Mouse (Mus musculus): Measurements from ENCODE around the gene Fam83f.
"Not testable (repeated sequence)": the region's sequence is repeated elsewhere in the genome, so short reads cannot be mapped to it uniquely, and the experiment has no call there.

Fam83f gene

DNA sequence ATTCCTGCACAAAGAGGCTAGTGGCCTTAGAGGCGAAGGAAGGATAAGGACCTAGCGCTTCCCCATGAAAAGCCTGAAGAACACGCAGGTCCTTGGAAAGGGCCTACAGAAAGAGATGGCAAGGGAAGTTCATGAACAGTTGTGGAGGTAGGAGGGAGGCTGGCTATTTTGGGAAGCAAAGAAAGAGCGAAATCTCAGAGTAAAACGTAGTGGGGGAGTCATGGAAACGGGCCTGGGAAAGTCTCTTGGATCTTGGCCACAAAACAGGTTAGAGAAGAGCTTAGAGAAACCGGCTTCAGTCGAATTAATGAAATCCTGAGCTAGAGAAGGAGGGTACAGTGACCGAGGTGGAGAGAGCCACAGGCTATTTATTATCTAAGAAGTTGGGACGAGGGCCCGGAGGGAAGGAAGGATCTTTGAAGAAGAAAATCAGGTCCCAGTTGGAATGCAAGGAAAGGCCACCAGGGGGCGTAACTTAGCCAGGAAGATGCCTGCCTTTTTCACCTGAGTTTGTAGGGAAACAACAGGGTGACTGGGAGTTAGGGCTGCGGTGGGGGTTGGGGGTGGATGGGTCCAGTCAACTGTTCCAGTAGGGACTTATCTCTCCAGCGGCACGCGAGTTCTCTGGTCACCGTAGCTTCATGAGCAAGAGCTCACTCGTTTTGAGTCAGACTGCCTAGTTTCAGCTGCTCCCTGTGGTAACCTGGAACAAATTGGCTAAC, 34.3 kb downstream of the Fam83f start:
- peak; percentile 81 to 86 for DNase-seq (ENCODE audit: low spot score in 2 of 2)

DNA sequence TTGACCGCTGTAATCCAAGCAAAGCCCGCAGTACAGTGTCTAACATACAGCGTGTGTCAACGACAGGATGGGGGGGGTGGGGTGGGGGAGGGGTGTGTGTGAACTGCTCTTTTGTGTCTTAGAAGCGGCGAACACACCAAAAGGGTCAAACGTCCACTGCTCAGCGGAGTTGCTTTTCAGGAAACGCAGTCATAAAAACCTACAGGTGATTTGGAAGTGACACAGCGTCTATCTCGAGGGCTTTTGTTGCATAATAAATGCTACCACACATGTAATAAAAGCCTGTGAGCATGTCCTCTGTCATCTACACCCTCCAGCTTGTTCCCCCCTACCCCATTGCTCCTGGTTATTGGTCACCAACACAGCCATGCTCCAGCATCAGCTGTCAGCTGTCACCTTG, 34.9 kb downstream of the Fam83f start:
- no peak for DNase-seq (ENCODE audit: low spot score in 2 of 2)

DNA sequence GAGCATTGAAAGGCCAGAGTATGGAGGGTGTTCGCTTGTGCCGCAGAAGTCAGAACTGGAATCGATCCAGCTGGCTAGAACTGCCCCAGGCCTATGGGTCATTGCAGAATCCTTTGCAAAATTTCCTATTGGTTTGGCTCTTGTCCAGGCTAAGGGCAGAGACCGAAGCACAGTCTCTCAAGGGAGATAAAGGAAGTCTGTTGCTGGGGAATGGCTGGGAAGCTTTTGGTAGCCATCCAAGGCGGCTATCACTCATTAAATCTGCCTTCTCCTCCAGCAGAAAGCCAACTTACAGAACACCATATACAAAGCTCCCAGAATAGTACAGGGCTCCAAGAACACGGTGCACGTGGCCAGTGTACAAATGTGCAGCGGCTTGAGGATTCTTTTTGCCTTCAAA, 35.4 kb downstream of the Fam83f start:
- peak in 1 of 2 experiments; percentile 33 for DNase-seq (ENCODE audit: low spot score in 2 of 2)

DNA sequence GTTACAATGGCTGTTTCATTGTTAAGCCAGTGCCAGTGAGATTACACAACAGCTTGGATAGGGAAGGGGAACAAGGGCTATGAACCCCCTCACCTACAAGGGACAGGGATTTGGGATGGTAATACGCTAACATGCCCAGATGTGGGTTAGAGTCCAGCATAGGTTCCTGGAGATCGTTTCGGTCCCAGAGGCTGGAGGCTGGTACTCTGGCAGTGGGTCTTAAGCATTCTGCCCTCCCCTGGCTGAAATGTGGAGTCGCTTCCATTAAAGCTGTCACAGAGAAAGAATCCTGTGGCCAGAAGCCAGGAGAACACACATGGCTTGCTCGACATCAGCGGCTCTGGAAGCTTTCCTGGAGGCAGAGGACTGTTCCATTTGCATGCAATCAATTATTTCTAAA, 37.9 kb downstream of the Fam83f start:
- no peak for DNase-seq (ENCODE audit: low spot score in 2 of 2)

DNA sequence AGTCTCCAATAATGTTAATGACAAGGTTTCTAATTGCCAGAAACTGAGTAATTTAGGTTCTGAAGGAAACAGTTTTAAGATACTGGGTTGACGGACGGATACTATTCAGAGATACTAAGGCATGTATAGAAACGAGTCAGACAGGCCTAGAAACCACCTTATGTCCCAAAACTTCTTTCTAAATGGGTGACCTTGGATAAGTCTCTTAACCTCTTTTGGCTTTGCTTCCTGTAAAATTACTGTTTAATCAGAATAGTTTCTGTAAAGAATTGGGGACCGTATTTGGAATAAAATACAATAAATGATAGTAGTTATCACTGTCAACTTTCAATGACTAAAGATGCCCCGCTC, 38.6 kb downstream of the Fam83f start:
- DNase-seq (ENCODE audit: low spot score in 2 of 2): no peak

DNA sequence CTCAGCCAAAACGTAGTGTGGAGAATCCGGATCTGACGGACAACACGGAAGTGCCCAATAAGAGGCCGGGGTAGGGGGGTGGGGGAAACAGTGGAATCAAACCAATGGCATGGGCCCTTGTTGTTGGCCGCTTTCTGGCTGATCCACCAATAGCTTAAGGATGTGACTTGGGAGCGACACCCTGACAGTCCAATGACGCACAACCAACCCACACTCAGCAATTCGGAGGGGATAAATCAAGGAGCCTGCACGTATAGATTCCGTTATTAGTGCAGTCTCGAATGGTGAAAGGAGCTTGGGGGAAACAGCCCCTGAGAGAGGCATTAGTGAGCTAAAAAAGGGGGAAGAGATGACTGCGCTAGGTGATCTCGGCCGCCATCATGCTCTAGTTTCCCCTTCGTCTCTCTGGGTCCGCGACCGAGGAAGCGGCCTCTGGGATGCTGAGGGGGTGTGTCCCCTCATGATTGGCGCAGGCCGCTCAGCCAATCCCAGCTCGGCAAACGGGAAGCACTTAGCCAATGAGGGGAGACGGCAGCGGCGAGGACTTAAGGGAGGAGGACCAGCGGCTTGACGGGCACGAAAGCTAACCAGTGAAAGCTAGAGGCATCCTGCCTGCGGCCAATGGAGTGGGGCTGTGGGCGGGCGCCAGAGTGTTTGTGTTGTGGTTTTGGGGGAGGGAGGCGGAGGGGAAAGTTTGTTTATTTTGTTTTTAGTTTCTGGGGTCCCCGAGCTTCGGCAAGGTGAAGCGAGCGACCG, 39.1 kb downstream of the Fam83f start, which contains the start of gene Tnrc6b:
Tnrc6b (plus strand) TSS at position 706 of the 756 bp plus-strand sequence.
- peak; percentile 97 to 98 for DNase-seq (ENCODE audit: low spot score in 2 of 2)

DNA sequence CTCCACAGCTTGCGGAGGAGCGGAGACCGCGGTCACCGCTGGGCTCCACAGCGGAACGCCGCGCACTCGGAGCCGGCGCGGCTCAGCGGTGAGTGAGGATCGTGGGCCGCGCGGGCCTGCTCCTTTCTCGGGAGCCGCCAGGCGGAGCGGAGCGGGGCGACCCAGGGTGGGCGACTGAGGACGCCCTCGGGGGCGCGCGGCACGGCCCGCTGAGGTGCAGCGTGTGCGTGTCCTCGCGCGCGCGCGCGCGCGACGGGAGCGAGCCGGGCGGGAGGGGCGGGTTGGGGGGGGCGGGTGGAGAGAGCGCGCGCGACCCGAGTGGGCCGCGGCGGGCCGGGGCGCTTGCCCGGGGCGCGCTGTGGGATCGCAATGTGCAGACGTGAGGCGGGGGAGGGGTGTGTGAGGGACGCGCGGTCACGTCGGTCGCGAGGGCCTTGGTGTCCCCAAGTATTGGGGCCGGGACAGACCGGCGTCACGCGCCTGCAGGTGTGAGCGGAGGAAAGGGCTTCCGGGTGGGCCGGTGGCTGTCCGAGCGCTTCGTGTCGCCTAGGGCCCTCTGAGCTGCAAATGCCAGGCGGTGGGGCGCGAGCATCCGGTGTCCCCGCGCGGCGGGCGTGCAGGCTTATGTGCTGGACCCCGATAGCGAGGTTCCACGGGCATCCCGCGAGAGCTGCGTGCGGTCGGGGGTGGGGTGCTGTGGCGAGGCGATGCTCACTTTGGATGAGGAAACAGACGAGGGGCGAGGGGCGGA, 39.9 kb downstream of the Fam83f start:
- peak; percentile 58 to 74 for DNase-seq (ENCODE audit: low spot score in 2 of 2)

DNA sequence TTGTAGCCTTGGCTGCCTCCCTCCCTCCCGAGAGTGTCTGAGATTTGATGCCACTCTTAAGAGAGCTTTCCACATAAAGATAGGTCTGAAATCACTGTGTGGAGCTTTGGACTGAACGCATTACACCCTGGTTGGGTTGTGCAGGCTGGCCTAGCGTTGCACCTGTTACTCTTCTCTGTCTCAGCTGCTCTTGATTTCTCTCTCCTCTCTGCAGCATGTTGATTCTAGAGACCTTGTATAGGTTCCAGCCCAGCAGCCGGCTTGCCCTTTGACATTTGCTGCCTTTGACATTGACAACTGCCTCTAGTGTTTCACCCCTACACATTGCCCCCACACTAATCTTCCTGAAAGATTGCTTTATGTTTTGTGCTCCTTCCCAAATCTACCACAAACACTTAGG, 42.7 kb downstream of the Fam83f start:
- no peak for DNase-seq (ENCODE audit: low spot score in 2 of 2)

DNA sequence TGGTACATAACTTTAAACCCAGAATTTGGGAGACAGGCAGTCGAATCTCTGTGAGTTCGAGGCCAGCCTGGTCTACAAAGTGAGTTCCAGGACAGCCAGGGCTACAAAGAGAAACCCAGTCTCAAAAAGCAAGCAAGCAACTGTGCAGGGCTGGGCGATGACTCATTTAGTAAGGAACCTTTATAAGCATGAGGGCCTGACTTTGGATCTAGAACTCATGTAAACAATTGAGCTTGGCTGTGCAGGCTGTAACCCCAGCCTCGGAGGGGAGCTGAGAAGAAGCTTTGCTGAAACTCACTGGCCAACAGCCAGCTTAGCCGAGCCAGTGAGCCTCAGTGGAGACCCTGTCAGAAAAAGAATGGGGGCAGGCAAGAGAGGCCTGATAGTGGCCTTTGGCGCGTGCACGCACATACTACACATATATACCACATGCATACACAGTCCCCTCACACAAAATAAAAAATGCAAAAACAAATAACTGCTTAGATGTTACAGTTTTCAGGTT, 45.0 kb downstream of the Fam83f start:
- no peak for DNase-seq (ENCODE audit: low spot score in 2 of 2)

DNA sequence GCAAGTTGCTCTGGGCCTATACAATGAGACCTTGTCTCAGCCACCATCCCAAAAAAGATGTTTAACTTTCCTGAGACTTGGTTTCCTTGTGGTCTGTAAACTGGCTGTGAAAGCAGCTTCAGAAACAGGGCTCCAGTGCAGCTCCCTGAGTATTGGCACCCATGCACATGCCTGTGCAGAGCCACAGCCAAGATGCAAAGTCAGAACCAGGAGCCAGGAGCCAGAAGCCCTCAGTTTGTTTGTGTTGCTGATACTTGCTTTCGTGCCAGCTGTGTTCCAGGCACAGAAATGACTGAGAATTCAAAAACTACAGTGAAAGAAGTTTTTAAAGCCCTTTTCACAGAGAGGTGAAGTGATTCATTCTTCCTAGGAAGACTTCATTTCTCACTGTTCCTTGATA, 45.8 kb downstream of the Fam83f start:
- no peak for DNase-seq (ENCODE audit: low spot score in 2 of 2)

DNA sequence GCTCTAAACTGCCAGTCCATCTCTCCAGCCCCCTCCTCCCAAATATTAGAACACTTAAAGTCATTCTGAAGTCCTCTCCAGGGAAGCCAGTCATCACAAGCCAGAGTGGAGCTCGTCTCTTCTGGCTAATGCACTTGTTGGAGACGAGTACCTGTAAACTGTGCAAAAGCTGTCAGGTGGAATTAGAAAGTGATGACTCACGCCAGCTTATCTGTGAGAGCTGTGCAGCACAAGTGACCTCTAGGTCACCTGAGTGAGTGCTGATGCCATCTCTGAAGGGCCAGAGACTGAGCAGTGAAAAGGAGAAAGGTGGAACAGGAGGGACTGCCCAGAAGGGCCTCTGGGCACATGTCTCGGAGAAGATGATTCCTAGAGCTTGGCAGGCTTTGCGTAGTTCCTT, 48.6 kb downstream of the Fam83f start:
- no peak for DNase-seq (ENCODE audit: low spot score in 2 of 2)

DNA sequence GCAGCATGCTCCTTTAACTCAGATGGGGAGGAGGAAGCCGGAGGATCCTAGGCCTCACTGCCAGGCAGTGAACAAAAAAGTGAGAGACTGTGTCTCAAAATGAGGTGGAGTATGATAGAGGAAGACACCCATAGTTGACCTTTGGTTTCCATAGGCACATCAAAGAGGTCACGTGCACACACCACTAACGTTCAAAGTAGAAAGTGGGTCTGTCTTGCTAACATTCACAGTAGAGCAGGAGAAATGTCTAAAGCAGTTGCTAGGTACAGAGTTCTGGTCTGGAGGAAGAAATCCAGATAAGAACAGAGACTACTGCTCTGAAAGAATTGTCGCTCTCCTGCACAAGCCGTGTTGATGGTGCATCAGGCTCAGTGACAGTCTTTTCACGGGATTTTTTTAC, 50.2 kb downstream of the Fam83f start:
- no peak for DNase-seq (ENCODE audit: low spot score in 2 of 2)

DNA sequence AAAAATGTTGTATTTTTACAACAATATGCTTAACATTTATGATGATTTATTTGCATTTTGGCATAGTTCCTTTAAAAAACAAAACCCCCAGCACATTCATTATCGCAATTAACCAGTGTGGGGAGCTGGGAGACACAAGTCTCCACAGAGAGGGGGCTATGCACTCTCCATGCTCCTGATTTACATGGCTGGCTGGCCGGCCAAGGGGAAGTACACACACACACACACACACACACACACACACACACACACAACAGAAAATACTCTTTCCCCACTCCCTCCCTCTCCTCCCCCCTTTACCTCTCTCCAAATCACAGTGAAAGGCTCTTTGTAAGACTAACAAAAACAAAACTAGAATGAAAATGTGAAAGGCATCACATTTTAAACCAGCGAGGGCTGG, 50.7 kb downstream of the Fam83f start:
- DNase-seq (ENCODE audit: low spot score in 2 of 2): no peak

DNA sequence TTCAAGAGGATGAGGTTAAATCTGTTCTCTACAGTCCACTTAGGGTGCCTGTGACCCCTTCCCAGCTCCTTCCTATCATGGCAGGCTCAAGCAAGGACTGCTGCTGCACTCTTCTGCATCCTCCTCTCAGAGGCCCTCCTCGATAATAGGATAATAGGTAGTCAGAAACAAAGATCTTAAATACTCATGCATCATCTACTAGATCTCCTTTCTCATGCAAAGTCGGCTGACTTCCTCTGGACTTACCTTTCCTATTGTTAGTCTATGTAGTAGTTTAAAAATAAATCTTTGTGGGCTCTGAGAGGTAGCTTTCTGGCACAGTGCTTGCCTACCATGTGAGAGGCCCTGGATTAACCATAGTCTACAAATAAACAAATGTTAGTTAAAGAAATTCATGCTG, 57.8 kb downstream of the Fam83f start:
- DNase-seq (ENCODE audit: low spot score in 2 of 2): no peak

DNA sequence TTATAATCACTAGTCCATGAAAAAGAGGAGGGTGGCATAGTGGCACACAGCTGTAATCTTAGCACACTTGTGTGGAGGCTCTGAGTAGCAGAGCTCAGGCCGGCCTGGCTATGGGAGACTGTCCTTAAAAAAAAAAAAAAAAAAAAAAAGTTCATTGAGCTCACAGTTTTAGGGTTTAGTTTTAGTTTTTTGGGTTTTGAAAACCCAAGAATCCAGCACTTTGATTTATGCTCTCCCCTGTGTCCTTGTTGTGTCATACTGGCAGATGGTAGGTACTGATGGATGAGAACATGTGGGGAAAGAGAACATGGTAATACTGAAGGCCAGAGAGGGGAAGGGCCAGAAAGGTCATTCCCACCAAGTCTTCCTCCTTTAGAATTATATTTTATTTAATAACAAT, 59.4 kb downstream of the Fam83f start:
- DNase-seq (ENCODE audit: low spot score in 2 of 2): no peak

DNA sequence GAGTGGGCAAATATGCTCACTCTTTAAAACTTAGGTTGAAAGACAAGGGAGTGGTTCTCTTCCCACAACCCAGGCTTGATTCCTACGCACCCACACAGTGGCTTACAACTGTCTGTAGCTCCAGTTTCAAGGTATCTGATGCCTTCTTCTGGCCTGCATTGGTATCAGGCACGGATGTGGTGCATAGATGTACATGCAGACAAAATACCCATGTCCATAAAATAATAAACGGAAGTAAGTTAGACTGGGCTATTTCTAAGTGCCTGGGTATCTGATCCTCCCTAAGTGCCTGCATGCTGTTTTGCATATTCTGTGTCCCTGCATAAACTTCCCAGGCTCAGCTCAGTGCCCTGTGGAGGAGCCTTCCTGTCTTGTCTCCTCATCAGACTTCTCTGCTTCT, 59.9 kb downstream of the Fam83f start:
- no peak for DNase-seq (ENCODE audit: low spot score in 2 of 2)

DNA sequence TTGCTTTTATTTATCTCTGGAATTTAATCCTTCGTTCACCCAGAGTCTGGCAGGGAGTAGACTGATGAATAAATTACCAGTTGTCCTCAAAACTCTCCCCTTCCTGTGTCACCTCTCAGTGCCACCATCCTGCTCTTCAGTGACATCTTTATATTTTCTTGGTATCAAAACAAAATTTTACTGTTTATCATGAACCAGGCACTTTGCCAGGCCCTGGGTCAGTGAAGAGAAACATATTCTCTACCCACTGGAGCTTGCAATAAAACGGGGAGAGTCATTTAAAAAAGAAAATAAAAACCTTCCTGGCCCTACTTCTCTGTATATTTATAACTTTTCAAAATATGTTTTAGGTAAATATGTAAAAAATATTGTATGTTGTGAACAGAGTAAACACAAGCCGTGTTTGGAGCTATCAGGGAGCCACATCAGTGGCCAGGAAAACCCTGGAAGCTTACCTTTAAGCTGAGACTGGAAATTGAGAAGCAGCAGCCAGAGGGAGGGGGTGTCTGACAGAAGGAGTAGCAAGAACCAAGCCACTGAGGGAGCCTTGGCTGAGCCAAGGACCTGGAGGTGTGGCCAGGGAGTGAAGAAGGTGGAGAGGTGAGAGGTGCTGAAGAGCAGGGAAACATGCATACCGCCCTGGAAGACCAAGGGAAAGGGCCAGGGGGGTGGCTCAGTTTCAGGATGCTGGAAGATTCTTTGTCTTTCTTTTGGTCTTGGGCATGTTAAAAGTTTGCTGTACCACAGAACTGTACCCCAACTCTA, 60.8 kb downstream of the Fam83f start:
- no peak for DNase-seq (ENCODE audit: low spot score in 2 of 2)

DNA sequence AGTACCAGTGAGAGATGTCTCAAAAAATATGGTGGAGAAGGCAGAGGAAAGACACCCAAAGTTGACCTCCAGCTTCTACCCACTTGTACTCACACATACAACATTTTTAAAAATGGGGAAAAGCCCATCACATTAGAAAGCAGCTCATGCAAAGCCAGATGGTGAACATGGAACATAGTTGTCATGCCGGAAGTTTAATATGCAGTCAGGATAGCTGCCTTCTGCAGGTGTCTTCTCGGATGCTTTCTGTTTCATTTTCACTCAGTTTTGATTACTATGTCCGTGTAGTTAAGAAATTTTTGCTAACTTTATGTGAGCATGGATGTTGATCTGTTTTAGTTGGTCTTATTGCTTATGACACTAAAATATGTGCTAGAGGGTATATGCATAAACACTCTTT, 63.7 kb downstream of the Fam83f start:
- no peak for DNase-seq (ENCODE audit: low spot score in 2 of 2)

DNA sequence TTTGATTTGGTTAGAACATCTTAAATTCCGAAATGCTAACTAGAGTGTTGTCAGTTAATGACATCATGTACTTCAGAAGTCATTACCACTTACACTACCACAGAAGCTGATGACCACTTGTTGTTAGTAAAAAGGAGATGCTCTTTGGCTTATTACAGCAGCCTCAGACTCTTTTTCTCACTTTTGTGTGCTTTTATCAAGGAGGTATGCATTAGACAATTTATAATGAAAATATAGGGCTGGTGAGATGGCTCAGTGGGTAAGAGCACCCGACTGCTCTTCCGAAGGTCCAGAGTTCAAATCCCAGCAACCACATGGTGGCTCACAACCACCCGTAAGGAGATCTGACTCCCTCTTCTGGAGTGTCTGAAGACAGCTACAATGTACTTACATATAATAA, 64.1 kb downstream of the Fam83f start:
- not testable (repeated sequence) for DNase-seq (ENCODE audit: low spot score in 2 of 2)

DNA sequence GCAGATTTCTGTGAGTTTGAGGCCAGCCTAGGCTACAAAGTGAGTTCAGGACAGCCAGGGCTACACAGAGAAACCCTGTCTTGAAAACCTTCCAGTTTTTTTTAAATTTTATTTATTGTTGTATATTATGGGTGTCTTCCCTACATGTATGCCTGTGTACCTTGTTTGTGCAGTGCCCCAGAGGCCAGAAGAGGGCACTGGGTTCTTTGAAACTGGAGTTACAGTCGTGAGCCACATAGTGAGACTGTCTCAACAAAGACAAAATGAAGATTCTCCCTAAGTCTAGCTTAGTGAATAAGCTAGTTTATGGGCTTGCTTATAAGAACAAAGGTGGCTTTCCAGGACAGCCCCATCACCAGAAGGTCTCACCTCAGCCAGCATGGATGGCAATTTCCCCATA, 64.9 kb downstream of the Fam83f start:
- peak in 1 of 2 experiments; percentile 24 for DNase-seq (ENCODE audit: low spot score in 2 of 2)

DNA sequence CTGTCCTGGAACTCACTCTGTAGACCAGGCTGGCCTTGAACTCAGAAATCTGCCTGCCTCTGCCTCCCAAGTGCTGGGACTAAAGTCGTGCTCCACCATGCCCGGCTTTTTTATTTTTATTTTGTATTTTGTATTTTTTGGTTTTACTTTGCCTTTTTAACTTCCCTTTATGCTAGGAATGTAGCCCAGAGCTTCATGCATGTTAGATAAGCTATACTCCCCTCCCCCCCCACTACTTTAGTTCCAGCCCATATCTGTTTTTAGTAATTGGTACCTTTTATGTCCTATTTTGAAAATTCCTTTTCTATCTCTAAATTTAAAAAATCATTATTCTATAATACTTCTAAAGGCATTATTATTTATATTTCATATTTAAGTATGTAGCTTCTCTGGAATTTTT, 66.6 kb downstream of the Fam83f start:
- DNase-seq (ENCODE audit: low spot score in 2 of 2): no peak

DNA sequence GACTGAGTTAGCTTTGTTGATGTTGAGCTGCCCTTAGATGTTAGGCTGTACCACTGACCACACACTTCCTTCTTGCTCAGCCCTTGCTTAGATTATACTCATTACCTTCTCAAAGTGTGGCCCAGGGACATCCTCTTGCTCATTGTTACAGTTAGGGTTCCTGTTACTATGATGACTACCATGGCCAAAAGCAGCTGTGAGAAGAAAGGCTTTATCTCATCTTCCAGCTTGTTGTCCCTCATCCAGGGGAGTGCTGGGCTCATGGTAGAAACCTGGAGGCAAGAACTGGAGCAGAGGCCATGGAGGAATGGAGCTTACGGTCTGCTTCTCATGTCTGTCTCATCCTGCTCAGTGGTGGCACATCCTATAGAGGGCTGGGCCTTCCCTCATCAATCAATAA, 68.3 kb downstream of the Fam83f start:
- DNase-seq (ENCODE audit: low spot score in 2 of 2): no peak
